24 mouse cellular contexts compared by ENCODE assay signal in genomic region chr3:27605081-27605480, GRCm38 (mm10).
DNase-seq lines count a peak whose midpoint lies in the region; ATAC-seq lines count a peak whose summit lies in the region.
"Had no signal": no experiment of that assay in that cellular context is flagged by ENCODE, and none has a peak within 500 bp of the region (broad histone marks: within the 10 kb centered on the region; RNA-seq: fewer than 3 reads in every experiment).

No protein-coding gene starts in this region.

- 0 out of 2 replicates have a peak overlapping the region, but pooled peaks have one; percentile 12 for H3K27ac ChIP-seq in heart, embryonic 13.5 days (replicated peaks)
- no peak overlapping the region for H3K27ac ChIP-seq in heart, embryonic 11.5 days (ENCODE audit: low read depth, low read length)
- H3K27ac ChIP-seq in lung, embryonic 15.5 days: peak overlapping the region; percentile 5; the same call in 1 of the 2 replicates
- peak overlapping the region; percentile 53; the same call in 1 of the 2 replicates for H3K27ac ChIP-seq in embryonic facial prominence, embryonic 14.5 days (replicated peaks; ENCODE audit: low read depth, low read length)
- H3K27ac ChIP-seq in limb, embryonic 10.5 days: peak overlapping the region; percentile 53; the same call in 1 of the 2 replicates
- H3K27ac ChIP-seq: forebrain, embryonic 10.5 days; forebrain, embryonic 13.5 days; gastrocnemius, adult 2 months; hindbrain, embryonic 14.5 days had no signal

- no peak overlapping the region for H3K4me3 ChIP-seq in heart, embryonic 13.5 days
- H3K4me3 ChIP-seq in heart, embryonic 11.5 days (ENCODE audit: low read depth, low read length): no peak overlapping the region
- no peak overlapping the region for H3K4me3 ChIP-seq in lung, embryonic 15.5 days
- H3K4me3 ChIP-seq in embryonic facial prominence, embryonic 14.5 days (ENCODE audit: low read depth, low read length): no peak overlapping the region
- no peak overlapping the region for H3K4me3 ChIP-seq in limb, embryonic 10.5 days
- H3K4me3 ChIP-seq: forebrain, embryonic 10.5 days; forebrain, embryonic 13.5 days; gastrocnemius, adult 2 months; heart, embryonic 12.5 days had no signal

- no peak for ATAC-seq in heart, embryonic 13.5 days (ENCODE audit: extremely low read depth, insufficient number of reproducible peaks, low FRiP score, low TSS enrichment)
- ATAC-seq in heart, embryonic 11.5 days (replicated peaks; ENCODE audit: insufficient number of reproducible peaks, low FRiP score, low TSS enrichment): no peak
- ATAC-seq in lung, embryonic 15.5 days (ENCODE audit: borderline replicate concordance, extremely low read depth, low FRiP score, low TSS enrichment): no peak
- no peak for ATAC-seq in embryonic facial prominence, embryonic 14.5 days (ENCODE audit: low read depth)
- ATAC-seq: forebrain, embryonic 13.5 days; forebrain, embryonic 16.5 days; Patski had no signal

- H3K4me1 ChIP-seq in heart, embryonic 13.5 days: peaks cover 73% of the 10 kb centered on the region
- peaks cover 39% of the 10 kb centered on the region for H3K4me1 ChIP-seq in heart, embryonic 11.5 days (ENCODE audit: control insufficient read depth, insufficient read depth, low read length)
- peaks cover 65% of the 10 kb centered on the region for H3K4me1 ChIP-seq in lung, embryonic 15.5 days
- peaks cover 52% of the 10 kb centered on the region for H3K4me1 ChIP-seq in embryonic facial prominence, embryonic 14.5 days (ENCODE audit: control insufficient read depth, insufficient read depth, low read length)
- peaks cover 45% of the 10 kb centered on the region for H3K4me1 ChIP-seq in limb, embryonic 10.5 days

- H3K27me3 ChIP-seq in heart, embryonic 13.5 days (replicated peaks): no peaks in the 10 kb centered on the region
- H3K27me3 ChIP-seq in heart, embryonic 11.5 days (ENCODE audit: control insufficient read depth, insufficient read depth, low read length): no peaks in the 10 kb centered on the region
- H3K27me3 ChIP-seq in lung, embryonic 15.5 days: no peaks in the 10 kb centered on the region
- no peaks in the 10 kb centered on the region for H3K27me3 ChIP-seq in embryonic facial prominence, embryonic 14.5 days (replicated peaks; ENCODE audit: control insufficient read depth, insufficient read depth, low read length)
- H3K27me3 ChIP-seq in limb, embryonic 10.5 days (ENCODE audit: low read depth, poor library complexity, severe bottlenecking): no peaks in the 10 kb centered on the region
- H3K27me3 ChIP-seq: CH12.LX; forebrain, embryonic 13.5 days; heart, embryonic 12.5 days; Patski had no signal

- 86% methylated on average over 3 of the region's 3 CpGs for whole genome bisulfite sequencing in heart, embryonic 13.5 days
- 87% methylated on average over 3 of the region's 3 CpGs for WGBS in heart, embryonic 11.5 days (ENCODE audit: insufficient replicate concordance)
- 78% methylated on average over 3 of the region's 3 CpGs for WGBS in lung, embryonic 15.5 days
- 44% methylated on average over 3 of the region's 3 CpGs for WGBS in embryonic facial prominence, embryonic 14.5 days
- WGBS in limb, embryonic 10.5 days: 78% methylated on average over 3 of the region's 3 CpGs

- no peak for DNase-seq in lung, adult 18-20 months
- no peak for DNase-seq in embryonic facial prominence, embryonic 14.5 days (ENCODE audit: low spot score)
- no peak for DNase-seq in limb, embryonic 10.5 days (ENCODE audit: low spot score)
- no peak for DNase-seq in retina, postnatal 1 day
- no peak for DNase-seq in urinary bladder, postnatal 25 days (ENCODE audit: low spot score)
- DNase-seq: B cell, adult 2 months; cerebellum, adult 18-20 months; cerebellum, adult 9-10 months; cerebellum, postnatal 14 days; gastrocnemius, adult 2 months; gastrocnemius, postnatal 14 days; heart, postnatal 14 days; heart, postnatal 4 days had no signal

- no peaks in the 10 kb centered on the region for H3K9me3 ChIP-seq in heart, embryonic 13.5 days
- no peaks in the 10 kb centered on the region for H3K9me3 ChIP-seq in heart, embryonic 11.5 days (replicated peaks; ENCODE audit: control insufficient read depth, low read length)
- H3K9me3 ChIP-seq in lung, embryonic 15.5 days: no peaks in the 10 kb centered on the region
- H3K9me3 ChIP-seq in embryonic facial prominence, embryonic 14.5 days (ENCODE audit: control insufficient read depth, low read length): no peaks in the 10 kb centered on the region
- H3K9me3 ChIP-seq in limb, embryonic 10.5 days (replicated peaks): no peaks in the 10 kb centered on the region
- H3K9me3 ChIP-seq: forebrain, embryonic 10.5 days; forebrain, embryonic 13.5 days; G1E; heart, embryonic 12.5 days had no signal

- H3K9ac ChIP-seq in heart, embryonic 13.5 days: no peak overlapping the region
- H3K9ac ChIP-seq in heart, embryonic 11.5 days (ENCODE audit: low read depth, low read length): no peak overlapping the region
- no peak overlapping the region for H3K9ac ChIP-seq in lung, embryonic 15.5 days
- H3K9ac ChIP-seq in embryonic facial prominence, embryonic 14.5 days (ENCODE audit: low read depth, low read length): no peak overlapping the region
- H3K9ac ChIP-seq: forebrain, embryonic 13.5 days; heart, embryonic 12.5 days; hindbrain, embryonic 14.5 days had no signal

- no peak overlapping the region for H3K4me2 ChIP-seq in heart, embryonic 13.5 days
- H3K4me2 ChIP-seq in heart, embryonic 11.5 days: no peak overlapping the region
- H3K4me2 ChIP-seq in lung, embryonic 15.5 days: no peak overlapping the region
- H3K4me2 ChIP-seq in embryonic facial prominence, embryonic 14.5 days (ENCODE audit: low read depth, low read length): no peak overlapping the region
- H3K4me2 ChIP-seq: forebrain, embryonic 13.5 days; heart, embryonic 12.5 days; hindbrain, embryonic 14.5 days had no signal

- H3K36me3 ChIP-seq in heart, embryonic 13.5 days: no peaks in the 10 kb centered on the region
- no peaks in the 10 kb centered on the region for H3K36me3 ChIP-seq in heart, embryonic 11.5 days (ENCODE audit: control insufficient read depth, insufficient read depth, low read length)
- no peaks in the 10 kb centered on the region for H3K36me3 ChIP-seq in lung, embryonic 15.5 days
- no peaks in the 10 kb centered on the region for H3K36me3 ChIP-seq in embryonic facial prominence, embryonic 14.5 days (ENCODE audit: control insufficient read depth, insufficient read depth, low read length)
- H3K36me3 ChIP-seq in limb, embryonic 10.5 days: no peaks in the 10 kb centered on the region
- H3K36me3 ChIP-seq: forebrain, embryonic 10.5 days; G1E; heart, embryonic 12.5 days had no signal
